Mouse (Mus musculus): ENCODE measurements around the gene Atat1.
A peak's percentile ranks its signal among the peaks of the same experiment; 100 is the strongest.

- TF ChIP-seq USF1 (IDR thresholded peaks at IDR 0.05; ENCODE audit: low read depth, low read length) (no peak), CTCF (IDR thresholded peaks at IDR 0.05 in 2 of 3, conservative IDR thresholded peaks at IDR 0.05 in 1 of 3; ENCODE audit: control insufficient read depth in 1 of 3, insufficient read depth in 1 of 3, low read depth in 2 of 3, low read length in 3 of 3, poor library complexity in 1 of 3, severe bottlenecking in 1 of 3) (peak; percentile 21 to 56 (median 24); a peak in 3 of 6 replicates), ZKSCAN1 (IDR thresholded peaks at IDR 0.05; ENCODE audit: low read depth, low read length) (no peak), POLR2A (IDR thresholded peaks at IDR 0.05; ENCODE audit: control insufficient read depth in 1 of 2, insufficient read depth in 1 of 2, low read depth in 1 of 2, low read length in 2 of 2, poor library complexity in 1 of 2) (no peak)
Observed at GRCm38 (mm10) chr17:35907609-35908008, 2.3 kb downstream of the Atat1 start.
